Mouse (Mus musculus) bone marrow, adult 2 months (tissue): ENCODE results near the gene Colgalt1.

ENCODE experiments used
- CTCF ChIP-seq: fragments of 200-500 bp; IDR thresholded peaks from 2 replicates; pipeline ENCODE4 v1.5.1; 2011; ENCODE audit warnings: low read length, control low read depth; ENCODE audit not compliant: control insufficient read depth, insufficient read depth
- POLR2A ChIP-seq: fragments of 200-500 bp; IDR thresholded peaks from 2 replicates; pipeline ENCODE4 v1.6.1; 2011; ENCODE audit warnings: low read depth, mild to moderate bottlenecking, control low read depth, low read length, borderline replicate concordance; ENCODE audit not compliant: control insufficient read depth

DNA sequence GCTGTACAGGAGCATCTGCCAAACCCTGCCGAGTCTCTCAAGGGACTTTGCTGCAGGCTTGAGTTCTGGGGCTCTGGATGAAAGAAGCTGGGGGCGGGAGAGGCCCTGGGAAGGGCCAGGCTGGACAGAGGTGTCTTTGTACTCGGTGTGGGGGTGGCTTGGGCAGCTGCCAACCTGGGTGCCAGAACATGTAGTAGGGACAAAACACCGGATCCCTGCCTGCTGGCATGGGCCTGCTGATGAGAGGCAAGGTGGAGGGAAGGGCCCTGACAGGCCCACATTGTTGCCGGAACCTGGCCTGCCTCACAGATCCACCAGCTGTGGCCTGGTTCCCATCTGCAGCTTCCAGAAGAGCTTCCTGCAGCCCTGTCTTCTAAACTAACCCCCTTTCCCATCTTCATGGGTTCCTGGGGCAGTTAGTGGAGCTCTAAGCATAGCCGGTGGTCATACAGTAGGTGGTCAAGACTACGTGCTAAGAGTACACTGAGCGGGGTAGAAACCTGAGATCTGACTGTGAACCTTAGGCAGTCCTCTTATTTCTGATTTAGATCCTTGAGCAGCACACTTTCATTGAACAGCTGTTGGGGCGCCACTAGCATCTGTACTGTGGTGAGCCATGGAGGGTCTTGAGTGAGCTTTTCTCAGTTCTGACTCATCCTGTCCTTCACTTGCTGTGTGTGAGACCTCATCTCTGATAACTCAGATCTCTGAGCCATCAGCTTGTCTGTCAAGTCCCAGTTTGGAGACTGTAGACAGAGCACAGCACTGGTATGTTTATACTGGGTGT is 37.8 kb upstream of the Colgalt1 start:
- TF ChIP-seq POLR2A, result no peak
- no peak for TF ChIP-seq CTCF
